Mouse (Mus musculus) CH12.LX (cell line): ENCODE measurements around the gene Rapgef4.

Experiments used
- E2F4 ChIP-seq: IDR thresholded peaks from 2 replicates; pipeline ENCODE4 v1.6.1; 2011; ENCODE audit warnings: low read depth, low read length, improper control_type of control experiment; ENCODE audit not compliant: insufficient replicate concordance
- EP300 ChIP-seq: IDR thresholded peaks from 2 replicates; pipeline ENCODE4 v1.6.1; 2011; ENCODE audit warnings: low read length, improper control_type of control experiment
- MEF2A ChIP-seq: IDR thresholded peaks from 2 replicates; pipeline ENCODE4 v1.6.1; 2014; ENCODE audit warnings: low read depth, mild to moderate bottlenecking, inconsistent platforms, low read length, improper control_type of control experiment, borderline replicate concordance
- POLR2AphosphoS2 ChIP-seq: IDR thresholded peaks from 2 replicates; pipeline ENCODE4 v1.6.1; 2011; ENCODE audit warnings: low read depth, low read length, improper control_type of control experiment
- ZNF384 ChIP-seq: IDR thresholded peaks from 2 replicates; pipeline ENCODE4 v1.6.1; 2012; ENCODE audit warnings: low read depth, low read length, improper control_type of control experiment, inconsistent platforms

GRCm38 (mm10) chr2:71965476-71965875 lies 15.6 kb upstream of the Rapgef4 start:
- TF ChIP-seq POLR2AphosphoS2, result no peak
- no peak for TF ChIP-seq E2F4
- TF ChIP-seq MEF2A, result no peak
- no peak for TF ChIP-seq EP300
- TF ChIP-seq ZNF384, result no peak
